Mouse (Mus musculus): ENCODE data around the gene Crybg3.

- TF ChIP-seq CTCF (IDR thresholded peaks at IDR 0.05; ENCODE audit: low read depth, low read length) (no peak), POLR2A (IDR thresholded peaks at IDR 0.05; ENCODE audit: insufficient read depth, low read length) (no peak), EP300 (IDR thresholded peaks at IDR 0.05; ENCODE audit: insufficient read depth, low read depth, low read length) (no peak)
These were observed 83.8 kb downstream of the Crybg3 start for GRCm38 (mm10) chr16:59516965-59517364.
